Mouse (Mus musculus): ENCODE results near the gene Cadm1.

GRCm38 (mm10) chr9:47485186-47485585 lies 44.8 kb upstream of the Cadm1 start:
- no peak for TF ChIP-seq USF1 (IDR thresholded peaks at IDR 0.05; ENCODE audit: low read depth, low read length)
- TF ChIP-seq UBTF (IDR thresholded peaks at IDR 0.05; ENCODE audit: borderline replicate concordance, insufficient read depth, low read depth, low read length): no peak
- TF ChIP-seq CTCF (IDR thresholded peaks at IDR 0.05 in 2 of 3, conservative IDR thresholded peaks at IDR 0.05 in 1 of 3; ENCODE audit: control insufficient read depth in 1 of 3, insufficient read depth in 1 of 3, low read depth in 2 of 3, low read length in 3 of 3, poor library complexity in 1 of 3, severe bottlenecking in 1 of 3): no peak
- no peak for TF ChIP-seq USF2 (IDR thresholded peaks at IDR 0.05; ENCODE audit: borderline replicate concordance in 1 of 2, insufficient read depth in 1 of 2, low read depth in 1 of 2, low read length in 2 of 2)
- no peak for TF ChIP-seq ZMIZ1 (IDR thresholded peaks at IDR 0.05; ENCODE audit: low read depth, low read length)
- no peak for TF ChIP-seq RCOR1 (IDR thresholded peaks at IDR 0.05; ENCODE audit: low read depth, low read length)
- no peak for TF ChIP-seq MEF2A (IDR thresholded peaks at IDR 0.05; ENCODE audit: extremely low read depth, insufficient replicate concordance, low read depth, low read length, poor library complexity, severe bottlenecking)
- no peak for TF ChIP-seq POLR2A (IDR thresholded peaks at IDR 0.05; ENCODE audit: control insufficient read depth in 1 of 2, insufficient read depth in 1 of 2, low read depth in 1 of 2, low read length in 2 of 2, poor library complexity in 1 of 2)
- no peak for TF ChIP-seq NELFE (IDR thresholded peaks at IDR 0.05; ENCODE audit: low read depth, low read length)
- TF ChIP-seq MAZ (IDR thresholded peaks at IDR 0.05; ENCODE audit: low read depth, low read length): no peak
- no peak for TF ChIP-seq EP300 (IDR thresholded peaks at IDR 0.05; ENCODE audit: low read depth in 1 of 2, low read length in 2 of 2)
